Mouse (Mus musculus) kidney, adult 2 months (tissue): ENCODE results near the gene Ap1m2. TPM values are rescaled to one million over a fixed set of nuclear protein-coding genes. Genes with fewer than 3 reads are reported as not detected.

ENCODE experiments used
- DNase-seq: peaks from one replicate; pipeline ENCODE4 v3.0.0; 2021
- H3K27ac ChIP-seq: fragments of 200-500 bp; 2 replicates; pipeline ENCODE4 v1.5.1; 2012; ENCODE audit warnings: low read depth, low read length, control low read depth, inconsistent platforms; ENCODE audit not compliant: insufficient read depth
- H3K27me3 ChIP-seq: fragments of 200-500 bp; replicated peaks from 2 replicates; pipeline ENCODE4 v1.6.1; 2012; ENCODE audit warnings: mild to moderate bottlenecking, moderate library complexity, low read length, inconsistent platforms; ENCODE audit not compliant: control insufficient read depth, insufficient read depth
- H3K36me3 ChIP-seq: fragments of 200-500 bp; 2 replicates; pipeline ENCODE4 v1.6.1; 2012; ENCODE audit warnings: mild to moderate bottlenecking, moderate library complexity, low read length, inconsistent platforms; ENCODE audit not compliant: control insufficient read depth, insufficient read depth
- H3K4me1 ChIP-seq: fragments of 200-500 bp; 2 replicates; pipeline ENCODE4 v1.6.1; 2011; ENCODE audit warnings: low read length; ENCODE audit not compliant: control insufficient read depth, insufficient read depth
- H3K4me3 ChIP-seq: fragments of 200-500 bp; 2 replicates; pipeline ENCODE4 v1.5.1; 2011; ENCODE audit warnings: mild to moderate bottlenecking, low read depth, low read length, control low read depth; ENCODE audit not compliant: insufficient read depth
- CTCF ChIP-seq: fragments of 200-500 bp; conservative IDR thresholded peaks from 2 replicates; pipeline ENCODE4 v1.5.1; 2011; ENCODE audit warnings: low read depth, mild to moderate bottlenecking, control low read depth, low read length, moderate library complexity, mixed read lengths; ENCODE audit not compliant: insufficient read depth, insufficient read length
- POLR2A ChIP-seq: fragments of 200-500 bp; IDR thresholded peaks from one replicate; pipeline ENCODE4 v1.6.1; 2011; ENCODE audit warnings: low read depth, low read length, control low read depth
- WGBS: fragments of 180-500 bp; shearing (Covaris S2); methylation state at CpG from one replicate; pipeline ENCODE4 v1.1.7; 2018; 5-methylcytosine and 5-hydroxymethylcytosine counted together
- polyA plus RNA-seq: library from polyadenylated mRNA; depleted of rRNA; stranded (reverse); fragments of >200 nt; gene quantifications from 2 replicates; pipeline ENCODE4 v1.2.3, GENCODE M21; 2012

Gene Ap1m2
- polyA plus RNA-seq, 1 experiment, result 30.6 TPM

DNA sequence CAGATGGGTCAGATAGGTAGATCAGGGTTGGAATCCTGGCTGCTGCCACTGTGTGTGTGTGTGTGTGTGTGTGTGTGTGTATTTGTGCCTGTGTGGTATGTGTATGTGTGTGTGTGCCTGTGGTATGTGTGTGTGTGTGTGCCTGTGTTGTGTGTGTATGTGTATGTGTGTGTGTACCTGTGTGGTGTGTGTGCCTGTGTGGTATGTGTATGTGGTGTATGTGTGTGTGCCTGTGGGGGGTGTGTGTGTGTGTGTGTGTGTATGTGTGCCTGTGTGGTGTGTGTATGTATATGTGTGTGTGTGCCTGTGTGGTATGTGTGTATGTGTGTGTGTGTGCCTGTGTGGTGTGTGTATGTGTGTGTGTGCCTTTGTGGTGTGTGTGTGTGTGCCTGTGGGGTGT lies 57.4 kb downstream of the Ap1m2 start:
- Histone ChIP-seq H3K27me3 (no peaks in the 10 kb centered on the region), H3K36me3 (no peaks in the 10 kb centered on the region), H3K4me1 (no peaks in the 10 kb centered on the region), H3K27ac (no peak overlapping the region), H3K4me3 (no peak overlapping the region)
- no peak for TF ChIP-seq CTCF
- no peak for TF ChIP-seq POLR2A
- DNase-seq, result no peak

DNA sequence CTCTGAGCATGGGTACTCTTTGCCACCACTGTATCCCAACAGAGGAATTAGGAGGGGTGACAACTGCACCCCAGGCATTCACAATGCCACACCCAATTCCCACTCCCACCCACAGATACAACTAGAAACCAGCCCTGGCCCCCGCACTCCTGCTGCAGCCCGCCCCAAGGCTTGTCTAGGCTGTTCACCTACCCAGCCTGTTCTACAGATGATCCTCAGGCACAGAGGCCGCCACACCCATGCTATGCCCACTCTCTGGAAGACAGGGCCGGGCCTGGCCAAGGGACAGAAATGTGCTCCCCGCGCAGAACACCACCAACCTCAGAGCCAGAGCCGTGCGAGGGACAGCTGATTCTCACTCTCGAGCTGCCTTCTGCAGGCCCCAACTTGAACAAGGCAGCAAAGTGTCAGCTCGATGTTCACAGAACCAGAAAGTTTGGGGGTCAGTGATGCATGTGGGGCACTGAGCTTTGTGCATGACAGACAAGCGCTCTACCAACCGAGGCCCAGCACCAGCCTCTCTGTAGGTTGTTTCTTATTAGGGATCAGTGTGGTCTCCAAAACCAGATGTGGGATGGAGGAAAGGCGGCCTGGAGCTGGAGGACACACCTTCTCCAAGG lies 60.9 kb downstream of the Ap1m2 start:
- H3K27ac ChIP-seq, result no peak overlapping the region
- H3K27me3 ChIP-seq, result no peaks in the 10 kb centered on the region; the same call in 1 of the 2 replicates
- WGBS, result 79% methylated on average over 13 of the region's 13 CpGs
- TF ChIP-seq POLR2A, result no peak
- no peak for TF ChIP-seq CTCF
- no peaks in the 10 kb centered on the region for H3K4me1 ChIP-seq
- H3K4me3 ChIP-seq, result no peak overlapping the region
- no peaks in the 10 kb centered on the region for H3K36me3 ChIP-seq
- no peak for DNase-seq

DNA sequence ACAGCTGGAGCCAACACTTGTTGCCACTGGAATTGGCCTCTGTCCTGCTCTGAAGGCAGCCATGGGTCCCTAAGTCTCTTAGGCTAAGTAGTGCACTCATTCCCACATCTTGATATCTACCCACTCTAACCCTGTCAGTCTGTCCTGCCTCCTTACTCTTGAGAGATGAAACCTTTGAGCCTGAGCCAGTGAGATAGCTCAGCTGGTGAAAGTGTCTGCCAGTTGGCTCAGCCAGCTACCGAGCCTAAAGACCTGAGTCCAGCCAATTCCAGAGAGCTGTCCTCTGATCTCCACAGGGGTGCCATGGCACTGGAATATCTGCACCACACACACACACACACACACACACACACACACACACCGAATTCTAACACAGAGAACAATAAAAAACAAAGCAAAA lies 61.6 kb downstream of the Ap1m2 start:
- Histone ChIP-seq H3K27me3 (no peaks in the 10 kb centered on the region; the same call in 1 of the 2 replicates), H3K4me3 (no peak overlapping the region), H3K4me1 (no peaks in the 10 kb centered on the region), H3K27ac (no peak overlapping the region), H3K36me3 (no peaks in the 10 kb centered on the region)
- peak; percentile 40 for DNase-seq
- TF ChIP-seq CTCF, result no peak
- TF ChIP-seq POLR2A, result no peak
- 68% methylated on average over 2 of the region's 2 CpGs for WGBS

DNA sequence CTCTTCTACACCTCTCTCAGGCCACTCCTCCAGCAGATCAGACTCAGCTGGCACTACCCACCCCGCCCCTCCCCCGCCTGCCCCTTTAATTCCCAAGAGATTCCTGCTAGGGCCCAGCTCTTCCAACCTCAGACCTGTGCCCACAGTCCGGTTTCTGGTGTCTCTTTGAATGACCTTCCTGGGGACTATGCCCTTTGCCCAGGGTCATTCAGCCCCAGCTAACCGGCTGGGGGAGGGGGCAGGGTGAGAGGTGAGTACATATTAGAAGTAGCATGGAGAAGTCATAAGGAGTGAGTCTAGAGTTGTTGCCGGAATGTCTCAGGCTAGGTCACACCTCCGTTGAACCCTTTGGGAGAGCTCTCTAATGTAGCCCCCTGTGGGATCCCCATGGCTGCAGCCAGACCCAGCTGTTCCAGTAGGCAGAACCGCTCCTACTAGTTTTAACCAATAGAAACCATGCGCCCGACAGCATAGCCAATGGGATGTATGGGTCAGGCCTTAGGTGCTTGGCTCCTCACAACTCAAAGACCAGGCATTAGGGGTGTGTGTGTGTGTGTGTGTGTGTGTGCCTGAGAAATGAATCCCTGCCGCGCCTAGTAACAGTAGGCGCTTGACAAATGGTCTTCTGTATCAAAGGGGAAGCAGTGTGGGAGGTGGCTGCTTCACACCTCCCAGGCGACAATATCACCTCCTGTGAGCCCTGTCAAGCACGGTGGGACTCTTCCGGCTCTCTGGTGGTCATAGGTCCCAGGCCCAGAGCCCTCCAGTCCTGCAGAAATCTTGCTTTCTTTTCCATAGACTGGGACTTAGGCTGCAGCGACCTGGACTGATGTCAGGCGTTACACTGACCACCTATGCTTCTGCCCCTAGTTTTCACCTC lies 62.3 kb downstream of the Ap1m2 start:
- Histone ChIP-seq H3K4me1 (no peaks in the 10 kb centered on the region), H3K27me3 (no peaks in the 10 kb centered on the region; the same call in 1 of the 2 replicates), H3K36me3 (no peaks in the 10 kb centered on the region), H3K27ac (no peak overlapping the region), H3K4me3 (no peak overlapping the region)
- TF ChIP-seq CTCF (no peak), POLR2A (no peak)
- peak; percentile 28 for DNase-seq
- WGBS, result 46% methylated on average over 17 of the region's 17 CpGs

- TF ChIP-seq CTCF, result no peak
- TF ChIP-seq POLR2A, result no peak
- Histone ChIP-seq H3K27ac (no peak within 1 kb of the TSS), H3K27me3 (peaks cover 5% of the 10 kb centered on the region), H3K4me1 (no peaks in the 10 kb centered on the region; the same call in 1 of the 2 replicates), H3K36me3 (no peaks in the 10 kb centered on the region), H3K4me3 (no peak within 1 kb of the TSS)
- WGBS, result 3% methylated on average over 30 of the region's 30 CpGs
- DNase-seq, result peak; percentile 74
These were observed 63.8 kb downstream of the Ap1m2 start, which contains the start of gene S1pr5 for GRCm38 (mm10) chr9:21248326-21248725. Gene S1pr5, minus strand, starts transcription at chr9:21248443.

DNA sequence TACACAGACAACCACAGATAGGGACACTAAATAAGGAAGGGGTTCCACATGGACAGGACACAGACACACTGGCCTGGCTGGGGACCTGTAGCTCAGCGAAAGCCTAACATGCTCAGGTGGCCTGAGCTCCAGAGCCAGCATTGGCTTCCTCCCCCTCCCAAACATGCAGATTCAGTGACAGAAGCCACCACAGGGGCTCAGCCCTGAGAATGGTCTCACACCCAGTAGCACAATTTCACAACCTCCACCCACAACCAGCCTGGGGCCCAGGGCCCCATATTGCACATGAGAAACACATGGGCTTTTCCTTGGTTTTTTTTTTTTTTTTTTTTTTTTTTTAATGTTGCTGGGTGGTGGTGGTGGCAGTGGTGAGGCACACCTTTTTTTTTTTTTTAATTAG lies 65.8 kb downstream of the Ap1m2 start:
- 100% methylated on average over 1 of the region's 1 CpGs for WGBS
- no peak for DNase-seq
- H3K27me3 ChIP-seq, result peaks cover 5% of the 10 kb centered on the region
- H3K4me1 ChIP-seq, result no peaks in the 10 kb centered on the region; the same call in 1 of the 2 replicates
- no peak overlapping the region for H3K27ac ChIP-seq
- H3K4me3 ChIP-seq, result no peak overlapping the region
- H3K36me3 ChIP-seq, result no peaks in the 10 kb centered on the region
- no peak for TF ChIP-seq POLR2A
- no peak for TF ChIP-seq CTCF

GRCm38 (mm10) chr9:21245113-21245487 lies 67.0 kb downstream of the Ap1m2 start:
- H3K4me3 ChIP-seq, result no peak overlapping the region

More at GRCm38 (mm10) chr9:21245113-21245487, 67.0 kb downstream of the Ap1m2 start:
- Histone ChIP-seq H3K27ac (no peak overlapping the region), H3K4me1 (no peaks in the 10 kb centered on the region; the same call in 1 of the 2 replicates), H3K27me3 (peaks cover 5% of the 10 kb centered on the region), H3K36me3 (no peaks in the 10 kb centered on the region)
- WGBS, result 6% methylated on average over 16 of the region's 16 CpGs
- TF ChIP-seq POLR2A (no peak), CTCF (no peak)
- no peak for DNase-seq
